Mouse (Mus musculus): ENCODE measurements around the gene Txnrd2. TPM values are rescaled to one million over a fixed set of nuclear protein-coding genes. Genes with fewer than 3 reads are reported as not detected.

Gene Txnrd2
- total RNA-seq, 4 experiments from 2014 or later = 19.4 to 24.4 (median 21.0) TPM

DNA sequence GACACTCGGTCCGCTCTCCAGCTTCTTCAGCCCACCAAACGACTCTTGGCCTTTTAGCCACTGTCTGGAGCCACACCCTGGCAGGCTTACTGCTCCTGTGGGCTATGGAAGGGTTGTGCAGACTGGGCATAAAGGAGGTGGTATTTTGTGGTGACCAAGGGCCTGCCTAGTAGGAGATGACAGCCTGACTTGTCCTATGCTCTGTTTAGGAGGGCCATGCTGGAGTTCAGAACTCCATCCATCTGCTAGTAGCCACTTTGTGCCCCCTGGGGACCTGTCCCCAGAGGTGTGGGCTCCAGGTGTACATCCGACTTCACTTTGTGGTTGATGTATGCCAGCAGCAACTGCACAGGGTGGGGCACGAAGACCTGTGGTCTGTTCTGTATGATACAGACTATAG is 32.6 kb upstream of the Txnrd2 start:
- no peak for DNase-seq (ENCODE audit: low spot score in 2 of 2)

DNA sequence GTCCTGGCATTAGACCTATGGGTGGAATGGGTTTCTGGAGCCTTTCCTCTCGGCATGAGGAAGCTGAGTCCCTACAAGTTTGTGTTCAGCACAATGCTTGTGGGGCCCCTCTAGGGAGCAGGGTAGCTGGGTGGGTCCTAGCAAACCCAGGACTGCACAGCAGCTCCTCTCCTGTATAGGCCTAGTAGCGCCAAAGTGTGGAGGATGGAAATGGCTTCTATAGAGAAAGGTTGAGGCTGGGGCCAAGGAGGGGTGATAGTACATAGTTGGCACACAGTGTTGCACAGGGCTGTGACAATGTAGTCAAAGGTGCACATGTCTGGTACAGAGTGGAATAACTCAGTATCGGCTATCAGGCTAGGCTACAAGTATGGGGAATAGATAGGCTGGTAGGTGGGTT is 32.1 kb upstream of the Txnrd2 start:
- no peak for DNase-seq (ENCODE audit: low spot score in 2 of 2)

DNA sequence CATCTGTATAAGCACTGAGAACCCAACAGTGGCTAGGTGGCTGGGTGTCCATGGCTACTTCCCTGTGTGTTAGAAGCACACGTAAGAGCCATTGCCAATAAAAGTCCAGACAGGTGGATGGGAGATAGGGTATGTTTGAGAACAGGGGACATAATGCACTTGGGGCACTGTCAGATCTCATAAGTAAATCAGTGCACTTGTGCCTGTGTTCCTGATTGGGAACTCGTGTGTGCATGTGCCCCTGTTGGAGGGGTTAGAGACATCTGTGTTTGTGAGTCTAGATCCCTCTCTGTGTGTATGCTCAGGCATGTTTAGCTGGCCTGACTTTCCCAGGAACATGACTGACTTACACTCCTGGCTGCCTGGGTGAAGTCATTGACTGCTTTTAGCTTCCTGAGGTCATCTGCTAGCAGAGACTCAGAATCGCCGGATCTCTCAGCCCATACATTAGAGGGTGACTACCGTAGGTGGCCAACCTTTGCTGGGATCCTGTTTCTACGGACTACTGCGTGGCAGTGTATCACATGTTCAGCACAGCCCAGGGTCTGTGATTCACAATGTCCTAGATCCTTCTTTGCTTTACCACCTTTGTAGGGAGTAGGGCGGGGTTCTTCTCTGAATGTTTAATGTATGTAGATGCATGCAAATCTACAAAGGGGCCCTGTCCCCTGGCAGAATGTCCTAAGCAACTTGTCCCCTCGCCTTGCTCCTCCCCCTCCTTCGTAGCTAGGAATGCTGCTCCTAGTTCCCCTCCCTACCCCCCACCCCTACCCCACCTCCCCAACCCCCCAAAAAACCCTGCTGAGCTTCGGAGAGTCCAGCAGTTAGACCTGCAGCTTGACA is 31.2 kb upstream of the Txnrd2 start:
- no peak for DNase-seq (ENCODE audit: low spot score in 2 of 2)

DNA sequence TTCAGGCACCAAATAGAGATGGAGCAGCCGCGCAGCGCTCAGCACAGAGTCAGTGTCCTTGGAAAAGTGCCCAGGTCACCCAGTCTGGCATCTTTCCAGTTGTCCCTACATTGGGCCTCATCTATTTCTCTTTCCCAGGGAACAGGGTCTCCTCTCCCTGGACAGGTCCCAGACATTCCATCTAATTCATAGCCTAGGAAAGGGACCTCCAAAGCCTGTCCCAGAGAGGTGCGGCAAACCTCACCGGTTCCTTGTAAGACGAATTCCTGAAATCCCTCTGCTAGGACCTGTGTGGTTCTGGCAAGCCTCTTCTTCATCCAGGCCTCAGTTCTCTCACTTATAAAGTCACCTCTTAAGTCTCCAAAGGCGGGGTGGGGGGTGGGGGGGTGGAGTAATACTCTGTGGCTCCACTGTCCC is 30.6 kb upstream of the Txnrd2 start:
- DNase-seq (ENCODE audit: low spot score in 2 of 2) = no peak

DNA sequence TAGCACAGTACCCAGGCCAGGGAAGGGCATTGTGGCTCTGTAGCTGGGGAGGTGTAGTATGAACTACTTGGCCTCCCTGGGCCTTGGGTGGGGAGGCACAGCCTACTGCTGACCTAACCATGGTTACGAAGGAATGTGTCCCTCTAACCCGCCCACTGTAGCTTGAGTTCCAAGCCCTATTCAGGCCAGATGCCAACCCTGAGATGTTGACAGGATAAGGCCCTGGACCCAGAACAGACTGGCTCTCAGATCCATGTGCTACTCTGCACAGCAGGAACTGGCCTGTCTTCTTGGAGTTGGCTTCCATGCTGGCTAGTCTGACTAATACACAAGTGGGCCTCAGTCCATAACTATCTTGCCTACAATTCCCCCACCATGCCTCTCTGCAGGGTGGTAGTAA is 30.0 kb upstream of the Txnrd2 start:
- no peak for DNase-seq (ENCODE audit: low spot score in 2 of 2)

DNA sequence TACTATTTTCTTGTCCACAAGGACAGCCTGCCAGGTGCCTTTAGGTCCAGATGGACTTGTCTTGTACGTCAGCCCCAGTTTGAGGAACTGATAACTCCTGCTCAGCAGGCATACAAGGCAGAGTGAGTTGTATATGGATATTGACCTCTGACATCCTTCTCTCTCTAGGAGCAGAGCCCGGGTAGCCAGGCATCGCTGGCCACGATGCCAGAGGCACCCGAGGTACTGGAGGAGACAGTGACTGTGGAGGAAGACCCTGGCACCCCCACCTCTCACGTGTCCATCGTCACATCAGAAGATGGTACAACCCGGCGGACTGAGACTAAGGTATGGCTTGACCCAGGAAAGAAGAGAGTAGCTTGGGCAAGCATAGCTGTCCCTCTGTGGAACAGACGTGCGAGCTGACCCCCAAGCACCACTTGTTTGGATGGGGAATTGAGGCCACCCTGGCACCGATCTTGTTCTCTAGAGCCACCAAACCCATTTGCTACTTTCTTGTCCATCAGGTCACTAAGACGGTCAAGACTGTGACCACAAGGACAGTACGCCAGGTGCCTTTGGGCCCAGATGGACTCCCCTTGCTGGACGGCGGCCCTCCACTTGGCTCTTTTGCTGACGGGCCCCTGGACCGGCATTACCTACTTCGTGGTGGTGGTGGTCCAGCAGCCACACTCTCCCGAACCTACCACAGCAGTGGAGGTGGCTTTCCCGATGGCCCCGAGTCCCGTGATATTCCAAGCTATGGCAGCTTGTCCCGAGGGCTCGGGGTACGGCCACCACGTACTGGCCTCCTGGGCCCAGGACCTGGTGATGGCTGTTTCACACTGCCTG is 29.2 kb upstream of the Txnrd2 start:
- DNase-seq (ENCODE audit: low spot score in 2 of 2) = no peak

DNA sequence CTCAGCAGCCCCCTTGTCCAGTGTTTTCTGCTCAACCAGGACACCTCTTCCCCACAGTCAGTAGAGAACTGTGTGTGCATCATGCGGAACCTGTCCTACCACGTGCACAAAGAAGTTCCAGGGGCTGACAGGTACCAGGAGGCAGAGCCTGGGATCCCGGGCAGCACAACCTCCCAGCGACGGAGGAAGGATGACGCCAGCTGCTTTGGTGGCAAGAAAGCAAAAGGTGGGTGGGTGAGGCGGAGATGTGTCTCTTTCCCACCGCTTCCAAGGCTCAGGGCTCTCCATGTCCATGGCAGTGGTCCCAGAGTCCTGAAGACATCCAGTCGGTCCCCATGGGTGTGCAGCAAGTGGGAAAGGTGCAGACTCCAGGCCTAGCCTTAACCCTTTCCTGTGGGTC is 26.2 kb upstream of the Txnrd2 start:
- DNase-seq (ENCODE audit: low spot score in 2 of 2) = no peak

DNA sequence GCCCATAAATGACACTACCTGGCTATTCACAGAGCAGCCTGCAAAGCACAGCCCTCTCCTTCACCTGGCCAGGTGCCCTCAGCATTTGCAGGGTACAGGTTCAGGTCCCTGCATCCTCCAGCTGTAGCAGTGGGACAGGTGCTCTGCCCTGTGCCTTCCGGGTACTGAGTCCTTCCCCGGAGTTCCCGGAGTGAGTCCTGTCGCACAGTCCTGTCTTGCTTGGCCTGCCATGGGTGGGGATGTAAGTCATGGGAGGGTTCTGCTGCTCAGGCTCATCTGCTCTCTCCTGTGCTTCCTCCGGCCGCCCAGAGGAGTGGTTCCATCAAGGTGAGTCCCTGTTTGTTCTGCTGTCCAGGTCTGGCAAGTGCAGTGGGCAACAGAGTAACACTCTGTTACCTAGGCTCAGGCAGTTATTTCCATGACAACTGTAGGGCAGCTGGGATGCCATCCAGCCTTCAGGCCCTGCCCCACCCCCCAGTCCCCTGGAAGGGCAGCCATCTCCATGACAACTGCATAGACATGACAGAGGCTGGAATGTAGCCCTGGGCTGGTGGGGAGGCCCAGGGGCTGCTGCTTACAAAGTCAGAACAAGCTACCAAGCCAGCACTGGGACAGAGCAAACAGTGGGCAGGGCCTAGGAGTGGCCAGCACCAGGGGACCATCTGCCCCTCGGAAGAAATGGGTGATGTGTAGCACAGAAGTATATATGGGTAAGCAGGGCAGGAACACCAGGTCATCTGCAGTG is 25.5 kb upstream of the Txnrd2 start:
- DNase-seq (ENCODE audit: low spot score in 2 of 2) = no peak

DNA sequence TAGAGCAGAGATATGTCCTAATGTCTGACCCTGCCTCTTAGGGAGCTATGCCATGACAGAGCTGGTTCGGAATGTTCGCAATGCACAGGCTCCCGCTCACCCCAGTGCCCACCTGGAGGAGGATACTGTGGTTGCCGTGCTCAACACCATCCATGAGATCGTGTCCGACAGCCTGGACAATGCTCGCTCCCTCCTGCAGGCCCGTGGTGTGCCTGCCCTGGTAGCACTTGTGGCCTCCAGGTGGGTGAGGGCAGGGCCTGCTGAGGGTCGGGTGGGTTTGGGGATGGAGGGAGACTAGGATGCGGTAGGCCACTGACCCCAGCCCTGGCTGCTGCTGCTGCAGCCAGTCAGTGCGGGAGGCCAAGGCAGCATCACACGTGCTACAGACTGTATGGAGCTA is 22.9 kb upstream of the Txnrd2 start:
- no peak for DNase-seq (ENCODE audit: low spot score in 2 of 2)

DNA sequence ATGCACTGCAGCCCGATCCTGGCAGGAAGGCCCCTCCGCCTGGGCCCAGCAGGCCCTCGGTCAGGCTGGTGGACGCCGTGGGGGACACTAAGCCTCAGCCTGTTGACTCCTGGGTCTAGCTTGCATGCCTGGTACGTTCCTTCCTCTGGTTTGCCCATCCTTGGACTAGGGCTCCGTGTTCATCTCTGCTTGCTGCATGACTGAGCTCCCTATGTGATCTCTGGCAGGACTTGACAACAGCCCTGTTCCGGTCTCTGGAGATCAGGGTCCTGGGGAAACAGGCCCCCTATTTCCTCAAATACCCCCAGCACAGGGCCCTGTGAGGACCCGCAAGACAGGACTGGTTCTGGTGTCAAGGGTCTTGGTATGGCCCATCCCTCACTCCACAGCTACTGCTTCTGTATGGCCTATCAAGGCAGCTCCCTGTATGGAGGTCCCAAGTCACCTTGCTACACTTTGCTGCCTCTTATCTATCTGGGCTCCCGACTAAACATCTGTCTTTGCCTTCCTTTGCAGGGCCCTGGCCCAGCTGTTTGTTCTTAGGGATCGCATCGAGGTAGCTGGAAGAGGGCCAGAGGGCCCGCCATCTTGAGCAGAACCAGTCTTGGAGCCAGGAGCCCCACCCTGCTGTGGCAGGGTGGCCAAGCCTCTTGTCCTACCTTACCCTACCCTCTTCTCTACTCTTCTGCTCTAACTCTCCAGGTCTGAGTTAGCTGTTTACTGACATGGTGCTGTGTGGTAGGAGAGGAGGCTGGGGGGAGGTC is 20.9 kb upstream of the Txnrd2 start:
- no peak for DNase-seq (ENCODE audit: low spot score in 2 of 2)

DNA sequence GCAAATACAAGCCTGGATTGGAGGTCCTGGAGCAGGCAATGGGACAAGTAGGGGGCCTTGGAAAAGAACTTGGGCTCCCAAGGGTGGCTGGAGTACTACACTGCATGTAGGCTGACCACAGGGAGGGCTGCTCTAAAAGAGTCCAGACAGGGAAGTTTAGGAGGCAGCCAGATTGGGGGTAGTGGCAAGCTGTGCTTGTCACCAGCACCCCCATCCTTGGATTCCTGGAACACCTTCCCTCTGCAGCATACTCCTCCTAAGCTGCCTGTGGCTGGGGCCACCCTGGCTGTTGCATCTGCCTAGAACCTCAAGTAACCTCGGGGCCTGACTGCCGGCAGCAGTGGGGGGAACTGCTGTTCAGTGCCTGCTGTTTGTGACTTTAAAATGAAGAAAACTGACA is 20.3 kb upstream of the Txnrd2 start:
- no peak for DNase-seq (ENCODE audit: low spot score in 2 of 2)

DNA sequence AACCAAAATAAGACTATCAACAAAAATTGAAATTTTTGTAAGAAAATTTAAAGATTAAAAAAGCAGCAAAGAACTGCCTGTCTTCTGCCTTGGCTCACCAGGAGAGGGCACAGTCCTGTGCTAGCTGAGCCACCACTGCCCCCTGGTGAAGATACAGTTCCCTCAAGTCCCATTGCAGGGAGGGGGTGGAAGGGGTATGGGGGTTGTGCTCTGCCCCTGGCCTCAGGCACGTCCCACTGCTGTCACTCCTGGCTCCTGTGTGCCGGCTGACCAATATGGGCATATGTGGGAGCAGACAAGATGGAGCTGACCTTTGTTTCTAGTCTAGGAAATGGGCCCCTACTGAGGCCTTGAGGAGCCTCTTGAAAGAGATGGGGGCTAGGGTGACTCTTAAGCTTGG is 19.9 kb upstream of the Txnrd2 start:
- no peak for DNase-seq (ENCODE audit: low spot score in 2 of 2)

DNA sequence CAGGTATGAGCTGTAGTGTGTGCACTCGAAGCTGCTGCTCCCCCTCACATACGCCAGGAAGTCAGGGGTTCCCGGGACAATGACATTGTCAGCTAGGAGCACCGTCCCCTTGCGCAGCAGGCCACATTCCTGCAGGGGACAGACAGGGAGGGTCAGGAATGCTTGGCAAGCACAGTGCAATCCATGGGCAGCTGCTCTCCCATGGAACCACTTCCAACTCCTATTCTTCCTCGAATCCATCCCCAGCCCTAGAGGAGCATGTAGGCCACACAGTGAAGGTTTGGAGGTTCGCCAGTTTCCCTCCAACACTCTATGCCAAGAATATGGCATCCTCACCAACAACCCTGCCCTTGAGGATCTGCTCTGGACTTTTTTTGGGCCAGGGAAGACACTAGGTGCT is 18.3 kb upstream of the Txnrd2 start:
- DNase-seq (ENCODE audit: low spot score in 2 of 2) = no peak

DNA sequence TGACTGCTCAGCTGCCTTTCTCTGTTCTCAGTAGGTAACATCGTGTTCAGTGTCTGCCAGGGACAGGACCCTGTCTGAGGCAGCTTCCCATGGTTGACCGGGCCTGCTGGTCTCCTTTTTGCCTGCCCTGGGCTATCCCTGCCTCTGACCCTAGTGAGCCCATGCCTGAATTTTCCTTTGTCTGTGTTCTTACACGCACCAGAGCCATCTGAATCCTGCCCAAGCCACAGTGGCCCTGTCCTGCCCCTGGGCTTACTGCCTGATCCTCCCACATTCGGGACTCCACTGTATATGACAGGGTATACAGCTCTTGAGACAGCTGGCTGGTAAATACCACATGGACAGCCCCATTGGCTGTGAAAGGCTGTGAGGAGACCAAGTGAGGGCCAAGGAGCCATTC is 16.4 kb upstream of the Txnrd2 start:
- no peak for DNase-seq (ENCODE audit: low spot score in 2 of 2)

DNA sequence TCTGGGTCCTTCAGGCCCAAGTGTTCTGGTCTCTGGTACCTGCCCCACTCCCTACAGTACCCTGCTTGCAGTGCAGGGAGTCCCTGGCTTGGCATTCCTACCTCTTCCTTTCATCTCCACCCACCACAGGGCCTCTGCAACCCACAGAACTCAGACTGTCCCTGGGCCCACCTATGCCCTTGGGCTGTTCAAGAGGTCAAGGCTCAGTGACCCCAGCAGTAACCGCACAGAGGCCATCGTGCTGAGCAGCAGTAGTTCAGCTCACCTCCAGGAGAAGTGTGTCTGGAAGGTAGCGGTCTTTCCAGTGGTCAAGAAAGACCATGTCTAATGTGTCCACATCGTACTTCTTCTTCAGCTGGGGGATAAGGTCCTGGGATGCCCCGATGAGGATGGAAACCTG is 15.8 kb upstream of the Txnrd2 start:
- DNase-seq (ENCODE audit: low spot score in 2 of 2) = no peak

DNA sequence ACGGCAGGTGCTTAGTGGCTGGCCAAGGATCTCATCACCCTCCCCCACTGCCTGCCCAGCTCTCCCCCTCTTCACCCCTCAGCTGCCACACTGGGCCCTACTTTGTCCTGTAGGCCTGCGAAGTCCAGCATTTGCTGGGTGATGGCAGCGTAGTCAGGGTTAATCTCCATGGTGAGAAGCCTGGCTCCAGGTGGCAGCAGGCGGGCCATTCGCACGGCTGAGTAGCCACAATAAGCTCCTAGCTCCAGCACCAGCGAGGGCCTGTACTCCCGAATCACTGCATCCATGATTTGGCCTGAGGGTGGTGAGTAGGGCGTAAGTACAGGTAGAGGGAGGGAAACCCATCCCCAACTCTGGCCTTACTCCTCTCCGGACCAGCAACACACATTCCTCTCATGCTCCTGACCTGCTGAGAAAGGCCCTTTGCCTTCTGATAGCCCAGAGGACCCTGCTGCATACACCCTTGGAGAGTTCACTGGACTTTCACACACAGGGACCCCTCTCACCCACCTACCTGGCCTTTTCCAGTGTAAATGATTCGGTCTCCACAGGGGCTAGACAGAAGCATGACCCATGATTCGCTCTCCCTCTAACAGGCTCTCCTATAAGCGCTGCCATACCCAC is 15.0 kb upstream of the Txnrd2 start:
- DNase-seq (ENCODE audit: low spot score in 2 of 2) = no peak

DNA sequence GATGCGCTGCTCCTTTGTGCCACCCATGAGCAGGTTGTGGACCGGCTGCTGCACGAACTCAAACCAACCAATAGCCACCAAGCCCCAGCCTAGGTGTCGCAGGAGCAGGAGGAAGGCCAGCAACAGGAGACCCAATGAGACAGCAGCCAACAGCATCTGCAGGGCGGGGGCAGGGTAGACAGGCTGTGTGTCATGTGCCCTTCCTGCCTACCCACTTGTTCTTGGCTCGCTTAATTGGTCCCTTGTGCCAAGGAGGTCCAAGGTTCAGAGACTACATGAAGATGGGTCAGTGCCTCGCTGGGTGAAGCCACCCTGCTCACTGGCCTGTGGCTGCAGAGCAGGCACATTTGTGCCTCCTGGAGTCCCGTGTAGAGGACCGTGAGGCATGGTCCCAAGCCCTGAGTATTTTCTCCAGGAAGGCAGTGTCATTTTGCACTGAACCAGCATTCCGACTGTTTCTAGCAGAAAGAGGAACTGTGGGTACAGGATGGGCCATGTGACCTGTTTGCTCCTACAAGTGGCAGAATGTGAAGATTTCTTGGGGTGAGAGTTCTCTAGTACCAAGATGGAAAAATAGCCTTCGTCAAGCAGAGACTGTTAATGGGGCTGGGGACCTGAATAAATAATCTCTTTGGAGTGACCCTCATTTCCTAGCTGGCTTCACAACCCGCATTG is 14.2 kb upstream of the Txnrd2 start:
- no peak for DNase-seq (ENCODE audit: low spot score in 2 of 2)

DNA sequence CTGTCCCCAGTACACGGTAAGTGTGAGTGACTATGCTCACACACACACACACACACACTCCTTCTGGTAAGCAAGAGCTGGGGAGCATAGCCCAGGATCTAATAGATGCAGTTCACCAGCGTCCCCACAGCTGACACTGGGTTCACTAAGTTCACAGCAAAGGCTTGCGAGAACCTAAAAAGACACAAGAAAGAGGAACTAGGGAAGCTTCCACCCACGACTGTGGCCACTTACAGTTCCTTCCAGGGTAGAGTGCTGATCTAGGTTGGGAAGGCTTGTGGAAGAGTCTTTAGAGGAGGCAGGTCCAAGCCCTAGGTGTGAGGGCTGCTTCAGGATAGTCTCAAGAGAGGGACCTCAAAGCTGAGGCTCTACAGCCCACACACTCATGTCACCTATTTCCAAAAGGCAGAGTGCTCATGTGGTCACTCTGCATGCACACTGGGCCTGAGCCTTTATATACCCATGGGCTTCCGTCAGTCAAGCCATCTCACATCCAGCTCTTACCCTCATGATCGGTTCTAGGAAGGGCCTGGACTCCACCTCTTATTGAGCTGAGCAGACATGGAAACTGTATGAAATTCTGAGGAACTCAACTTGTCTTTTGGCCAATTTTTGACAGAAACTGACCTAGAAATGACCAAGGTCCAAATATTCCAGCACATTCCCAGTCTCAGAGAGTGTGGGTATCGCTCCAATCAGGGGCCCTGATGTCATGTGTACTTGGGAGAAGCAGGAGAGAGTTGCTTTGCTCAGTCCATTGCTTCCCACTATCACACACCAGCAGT is 13.0 kb upstream of the Txnrd2 start:
- DNase-seq (ENCODE audit: low spot score in 2 of 2) = no peak

DNA sequence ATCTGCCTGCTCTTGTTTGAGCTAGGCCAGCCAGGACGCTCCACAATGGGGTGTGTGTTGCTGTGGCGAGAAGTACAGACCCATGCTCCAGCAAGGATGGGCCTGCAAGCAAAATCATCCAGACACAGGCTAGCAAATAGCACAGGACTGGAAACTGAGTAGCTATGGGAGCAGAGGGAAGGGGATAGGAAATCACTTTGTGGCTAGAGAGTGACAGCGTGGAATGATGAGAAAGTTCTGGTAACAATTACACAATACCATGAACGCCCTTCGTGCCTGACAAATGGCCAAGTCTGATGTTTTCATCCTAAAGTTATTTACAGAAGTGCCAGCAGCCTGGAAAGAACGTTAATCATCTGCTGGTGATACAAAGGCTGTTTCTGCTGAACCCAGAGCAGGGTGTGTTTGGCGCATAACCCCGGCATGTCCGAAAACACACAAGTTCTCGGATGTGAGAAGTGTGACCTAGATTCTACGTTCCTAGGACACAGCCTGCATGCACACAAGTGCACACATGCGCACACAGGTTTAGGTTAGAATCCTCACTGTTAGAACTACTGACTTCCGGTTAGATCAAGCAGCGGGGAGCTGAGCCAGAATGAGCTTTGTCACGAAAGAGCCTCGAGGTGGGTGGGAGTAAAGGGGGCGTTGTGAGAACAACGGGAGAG is 10.0 kb upstream of the Txnrd2 start:
- DNase-seq (ENCODE audit: low spot score in 2 of 2) = no peak
